ENCODE assay signal across 8 mouse cellular contexts in genomic region chr11:6290883-6291282, GRCm38 (mm10). TPM values are rescaled to one million over a fixed set of nuclear protein-coding genes. Genes with fewer than 3 reads are reported as not detected.
DNase-seq lines count a peak whose midpoint lies in the region; ATAC-seq and TF ChIP-seq lines count a peak whose summit lies in the region.

No protein-coding gene starts in this region.

- H3K27ac ChIP-seq in embryonic facial prominence, embryonic 10.5 days (replicated peaks), result peak overlapping the region; percentile 93
- peak overlapping the region; percentile 92 for H3K27ac ChIP-seq in hindbrain, embryonic 15.5 days (replicated peaks)
- H3K27ac ChIP-seq in midbrain, postnatal 0 days (ENCODE audit: low read depth, low read length), result peak overlapping the region; percentile 86

- H3K27me3 ChIP-seq in embryonic facial prominence, embryonic 10.5 days (replicated peaks; ENCODE audit: low read depth, poor library complexity, severe bottlenecking), result peaks cover 10% of the 10 kb centered on the region; the same call in 1 of the 2 replicates
- no peaks in the 10 kb centered on the region for H3K27me3 ChIP-seq in hindbrain, embryonic 15.5 days
- H3K27me3 ChIP-seq in midbrain, postnatal 0 days (ENCODE audit: insufficient read depth, low read length), result no peaks in the 10 kb centered on the region

- no peak for TF ChIP-seq POLR2A in lung, adult 2 months (IDR thresholded peaks at IDR 0.05; ENCODE audit: borderline replicate concordance, extremely low read depth, low read depth, low read length)

- no peaks in the 10 kb centered on the region for H3K36me3 ChIP-seq in embryonic facial prominence, embryonic 10.5 days (replicated peaks)
- no peaks in the 10 kb centered on the region for H3K36me3 ChIP-seq in hindbrain, embryonic 15.5 days
- H3K36me3 ChIP-seq in midbrain, postnatal 0 days (ENCODE audit: insufficient read depth, low read length), result no peaks in the 10 kb centered on the region

- no peaks in the 10 kb centered on the region for H3K9me3 ChIP-seq in embryonic facial prominence, embryonic 10.5 days
- no peaks in the 10 kb centered on the region for H3K9me3 ChIP-seq in hindbrain, embryonic 15.5 days
- no peaks in the 10 kb centered on the region for H3K9me3 ChIP-seq in midbrain, postnatal 0 days (ENCODE audit: low read length)

- ATAC-seq in hindbrain, embryonic 15.5 days (ENCODE audit: low FRiP score, low read depth), result no peak
- no peak for ATAC-seq in midbrain, postnatal 0 days (ENCODE audit: low FRiP score)

- H3K4me3 ChIP-seq in lung, adult 2 months (replicated peaks; ENCODE audit: extremely low read depth, low read depth, low read length), result peak overlapping the region; percentile 75
- H3K4me3 ChIP-seq in embryonic facial prominence, embryonic 10.5 days, result peak overlapping the region; percentile 86
- peak overlapping the region; percentile 69 for H3K4me3 ChIP-seq in hindbrain, embryonic 15.5 days
- H3K4me3 ChIP-seq in midbrain, postnatal 0 days (ENCODE audit: low read depth, low read length), result peak overlapping the region; percentile 51

- no peak for TF ChIP-seq CTCF in lung, adult 2 months (IDR thresholded peaks at IDR 0.05; ENCODE audit: insufficient read depth, low read length)
- TF ChIP-seq CTCF in midbrain, postnatal 0 days (IDR thresholded peaks at IDR 0.05), result no peak

- peak overlapping the region; percentile 58 for H3K4me2 ChIP-seq in hindbrain, embryonic 15.5 days
- H3K4me2 ChIP-seq in midbrain, postnatal 0 days (ENCODE audit: low read depth, low read length, poor library complexity, severe bottlenecking), result peak overlapping the region; percentile 70

- peak overlapping the region; percentile 64; the same call in 1 of the 2 replicates for H3K9ac ChIP-seq in hindbrain, embryonic 15.5 days
- H3K9ac ChIP-seq in midbrain, postnatal 0 days (replicated peaks; ENCODE audit: low read length, poor library complexity, severe bottlenecking), result no peak overlapping the region

- 24% methylated on average over 3 of the region's 3 CpGs for WGBS in lung, adult 2 months
- 30% methylated on average over 3 of the region's 3 CpGs for WGBS in embryonic facial prominence, embryonic 10.5 days
- WGBS in hindbrain, embryonic 15.5 days, result 25% methylated on average over 3 of the region's 3 CpGs
- WGBS in midbrain, postnatal 0 days, result 22% methylated on average over 3 of the region's 3 CpGs

- no peak for DNase-seq in lung, adult 2 months
- DNase-seq in lung, postnatal 36 days, result no peak
- peak; percentile 10 for DNase-seq in embryonic facial prominence, embryonic 10.5 days (ENCODE audit: low spot score)
- no peak for DNase-seq in midbrain, postnatal 0 days (ENCODE audit: low spot score)
- DNase-seq in urinary bladder, postnatal 10 days (ENCODE audit: low spot score), result no peak
- DNase-seq in adrenal gland, postnatal 4 days (ENCODE audit: low spot score in 2 of 2), result no peak
- no peak for DNase-seq in left cerebral cortex, adult 18-20 months (ENCODE audit: low spot score in 2 of 2)

- H3K4me1 ChIP-seq in lung, adult 2 months (ENCODE audit: control insufficient read depth, insufficient read depth, low read length), result peaks cover 2% of the 10 kb centered on the region; the same call in 1 of the 2 replicates
- H3K4me1 ChIP-seq in embryonic facial prominence, embryonic 10.5 days, result peaks cover 14% of the 10 kb centered on the region
- peaks cover 18% of the 10 kb centered on the region for H3K4me1 ChIP-seq in hindbrain, embryonic 15.5 days (replicated peaks)
- H3K4me1 ChIP-seq in midbrain, postnatal 0 days (ENCODE audit: insufficient read depth, low read length), result peaks cover 6% of the 10 kb centered on the region; the same call in 1 of the 2 replicates

RNA-seq across cellular contexts. Expression of gene Ogdh, which starts 0.6 kb away (rescaled TPM):
- polyA plus RNA-seq in lung, adult 2 months (2012; rRNA removed), result 129 and 181 TPM in 2 replicates
- 108 and 114 TPM in 2 replicates for polyA plus RNA-seq in embryonic facial prominence, embryonic 10.5 days (2016; fragmentation: Nextera tagmentation; extraction: Ambion mirVana)
- 130 and 133 TPM in 2 replicates for polyA plus RNA-seq in hindbrain, embryonic 15.5 days (2015; fragmentation: Nextera tagmentation; extraction: Ambion mirVana)
- 124 and 134 TPM in 2 replicates for total RNA-seq in midbrain, postnatal 0 days (2014; rRNA removed)
- polyA plus RNA-seq in midbrain, postnatal 0 days (2015; fragmentation: Nextera tagmentation; extraction: Ambion mirVana), result 136 and 139 TPM in 2 replicates
- 100 to 1,000 TPM; 315 to 321 TPM for total RNA-seq in adrenal gland, postnatal 4 days (2021)
- total RNA-seq in left cerebral cortex, adult 18-20 months (2021), result 100 to 1,000 TPM; 228 to 260 TPM

RNA-seq across cellular contexts. Expression of gene Tmed4, which starts 16.2 kb away (rescaled TPM):
- polyA plus RNA-seq in lung, adult 2 months (2012; rRNA removed), result 87.0 and 111 TPM in 2 replicates
- 118 and 123 TPM in 2 replicates for polyA plus RNA-seq in embryonic facial prominence, embryonic 10.5 days (2016; fragmentation: Nextera tagmentation; extraction: Ambion mirVana)
- 116 TPM in 2 replicates for polyA plus RNA-seq in hindbrain, embryonic 15.5 days (2015; fragmentation: Nextera tagmentation; extraction: Ambion mirVana)
- total RNA-seq in midbrain, postnatal 0 days (2014; rRNA removed), result 69.9 and 92.7 TPM in 2 replicates
- polyA plus RNA-seq in midbrain, postnatal 0 days (2015; fragmentation: Nextera tagmentation; extraction: Ambion mirVana), result 90.1 and 98.9 TPM in 2 replicates
- 100 to 1,000 TPM; 105 to 112 TPM for total RNA-seq in adrenal gland, postnatal 4 days (2021)
- 10 to 100 TPM; 94.1 to 99.1 TPM for total RNA-seq in left cerebral cortex, adult 18-20 months (2021)

RNA-seq across cellular contexts. Expression of gene Ddx56, which starts 23.3 kb away (rescaled TPM):
- 20.1 and 25.2 TPM in 2 replicates for polyA plus RNA-seq in lung, adult 2 months (2012; rRNA removed)
- polyA plus RNA-seq in embryonic facial prominence, embryonic 10.5 days (2016; fragmentation: Nextera tagmentation; extraction: Ambion mirVana), result 128 and 143 TPM in 2 replicates
- polyA plus RNA-seq in hindbrain, embryonic 15.5 days (2015; fragmentation: Nextera tagmentation; extraction: Ambion mirVana), result 67.6 and 69.0 TPM in 2 replicates
- 74.8 and 77.4 TPM in 2 replicates for total RNA-seq in midbrain, postnatal 0 days (2014; rRNA removed)
- 64.4 and 75.9 TPM in 2 replicates for polyA plus RNA-seq in midbrain, postnatal 0 days (2015; fragmentation: Nextera tagmentation; extraction: Ambion mirVana)
- 10 to 100 TPM; 69.1 to 70.1 TPM for total RNA-seq in adrenal gland, postnatal 4 days (2021)
- total RNA-seq in left cerebral cortex, adult 18-20 months (2021), result 10 to 100 TPM; 45.6 to 48.6 TPM
